Mouse (Mus musculus) intestine, embryonic 16.5 days (tissue): Measurements from ENCODE around the gene Gm8947. TPM values are rescaled to one million over a fixed set of nuclear protein-coding genes. Genes with fewer than 3 reads are reported as not detected.
A peak's percentile ranks its signal among the peaks of the same experiment; 100 is the strongest.
"Not testable (repeated sequence)": the region's sequence is repeated elsewhere in the genome, so short reads cannot be mapped to it uniquely, and the experiment has no call there.

Experiments
- ATAC-seq: fragments of 200-750 bp; cut with Nextera tagmentation; 2 replicates; pipeline ENCODE4 v1.8.0; 2017; ENCODE audit warnings: moderate TSS enrichment, moderate library complexity
- H3K27ac ChIP-seq: fragments of 300-500 bp; sonication (generic); 2 replicates; pipeline ENCODE4 v1.5.1; 2014; ENCODE audit warnings: mild to moderate bottlenecking, low read length
- H3K27me3 ChIP-seq: fragments of 300-500 bp; sonication (generic); replicated peaks from 2 replicates; pipeline ENCODE4 v1.6.1; 2014; ENCODE audit warnings: low read length, control low read depth, mixed read lengths; ENCODE audit not compliant: control insufficient read depth, insufficient read depth
- H3K36me3 ChIP-seq: fragments of 300-500 bp; sonication (generic); 2 replicates; pipeline ENCODE4 v1.6.1; 2014; ENCODE audit warnings: low read length, control low read depth; ENCODE audit not compliant: control insufficient read depth, insufficient read depth
- H3K4me1 ChIP-seq: fragments of 300-500 bp; sonication (generic); 2 replicates; pipeline ENCODE4 v1.6.1; 2014; ENCODE audit warnings: low read length, control low read depth, mixed read lengths; ENCODE audit not compliant: control insufficient read depth, insufficient read depth
- H3K4me2 ChIP-seq: fragments of 300-500 bp; sonication (generic); 2 replicates; pipeline ENCODE4 v1.6.1; 2014; ENCODE audit warnings: low read depth, low read length, control low read depth
- H3K4me3 ChIP-seq: fragments of 300-500 bp; sonication (generic); 2 replicates; pipeline ENCODE4 v1.5.1; 2014; ENCODE audit warnings: mild to moderate bottlenecking, low read length
- H3K9ac ChIP-seq: fragments of 300-500 bp; sonication (generic); 2 replicates; pipeline ENCODE4 v1.6.1; 2014; ENCODE audit warnings: low read depth, low read length
- H3K9me3 ChIP-seq: fragments of 300-500 bp; sonication (generic); 2 replicates; pipeline ENCODE4 v1.6.1; 2016; ENCODE audit warnings: low read length, control low read depth; ENCODE audit not compliant: control insufficient read depth
- WGBS: fragments of 180-500 bp; shearing (Covaris S2); extraction: QIAGEN DNeasy Blood & Tissue Kit; methylation state at CpG from one replicate; pipeline ENCODE4 v1.1.7; 2014; 5-methylcytosine and 5-hydroxymethylcytosine counted together
- polyA plus RNA-seq: library from polyadenylated mRNA; unstranded; fragments of >200 nt; fragmentation: Nextera tagmentation; extraction: Ambion mirVana; gene quantifications from 2 replicates; pipeline ENCODE4 v1.2.1, GENCODE M21; 2015

The Gm8947 gene
- polyA plus RNA-seq, 1 experiment from 2014 or later: not detected

DNA sequence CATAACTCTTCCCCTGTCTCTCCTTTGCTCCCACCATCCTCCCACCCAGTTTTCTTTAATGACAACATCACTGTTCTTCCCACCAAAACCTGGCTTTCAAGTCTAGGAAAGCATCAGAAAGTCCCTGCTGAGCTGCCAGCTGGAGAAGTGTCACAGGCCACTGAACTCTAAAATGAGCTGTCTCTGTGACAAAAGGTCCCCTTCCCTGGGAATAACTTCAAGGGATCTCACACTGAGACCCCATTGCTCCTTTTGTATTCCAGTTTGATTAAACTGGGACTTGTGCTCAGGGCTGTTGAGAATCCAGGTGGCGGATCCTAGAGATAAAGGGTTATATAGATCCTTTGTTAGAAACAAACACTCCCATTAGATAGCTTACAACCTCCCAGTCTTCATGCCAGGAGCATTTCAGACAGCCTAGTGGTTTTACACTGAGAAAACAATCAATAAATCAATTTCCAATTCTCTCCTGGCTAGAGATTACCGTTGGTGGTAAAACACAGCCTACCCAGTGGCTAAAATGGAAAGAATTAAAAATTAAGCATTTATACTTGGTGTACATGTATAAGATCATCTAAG lies 13.6 kb upstream of the Gm8947 start:
- no peak overlapping the region for H3K9ac ChIP-seq
- no peak overlapping the region for H3K4me2 ChIP-seq
- H3K9me3 ChIP-seq: no peaks in the 10 kb centered on the region
- H3K27ac ChIP-seq: peak overlapping the region; percentile 26; the same call in 1 of the 2 replicates
- ATAC-seq: no peak
- H3K4me3 ChIP-seq: no peak overlapping the region
- H3K27me3 ChIP-seq: no peaks in the 10 kb centered on the region
- 53% methylated on average over 2 of the region's 2 CpGs for WGBS
- H3K36me3 ChIP-seq: no peaks in the 10 kb centered on the region
- H3K4me1 ChIP-seq: 0 out of 2 replicates have a peak, but pooled peaks cover 3% of the 10 kb centered on the region

DNA sequence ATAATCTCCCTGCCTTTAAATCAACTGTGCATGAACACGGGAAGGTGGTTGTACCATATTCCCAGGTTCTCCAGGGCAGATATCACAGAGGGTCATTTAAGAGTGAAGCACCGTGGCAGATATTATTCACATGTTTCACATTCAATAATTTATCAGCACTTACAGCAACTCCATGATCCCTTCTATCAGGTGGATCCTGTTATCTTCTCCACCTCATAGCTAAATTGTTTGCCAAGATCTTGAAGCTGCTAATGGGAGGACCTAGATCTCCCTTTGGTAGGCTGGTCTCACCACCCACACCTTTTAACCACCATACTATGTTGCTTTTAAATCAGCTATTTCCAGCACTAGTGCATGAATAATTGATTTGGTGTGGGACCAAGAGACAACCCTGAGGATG lies 12.0 kb upstream of the Gm8947 start:
- ATAC-seq: no peak
- 66% methylated on average over 2 of the region's 2 CpGs for WGBS
- Histone ChIP-seq H3K4me2 (no peak overlapping the region), H3K9me3 (no peaks in the 10 kb centered on the region), H3K27ac (no peak overlapping the region), H3K9ac (no peak overlapping the region), H3K4me1 (0 out of 2 replicates have a peak, but pooled peaks cover 3% of the 10 kb centered on the region), H3K4me3 (no peak overlapping the region), H3K27me3 (no peaks in the 10 kb centered on the region), H3K36me3 (no peaks in the 10 kb centered on the region)

GRCm38 (mm10) chr1:151182266-151182665 lies 9.9 kb upstream of the Gm8947 start, which contains the start of gene Gm47985:
TSS of gene Gm47985 (plus strand) at chr1:151182537.
- H3K27me3 ChIP-seq, H3K4me3 ChIP-seq, H3K9ac ChIP-seq, H3K4me1 ChIP-seq, H3K27ac ChIP-seq, H3K36me3 ChIP-seq, H3K4me2 ChIP-seq, ATAC-seq, H3K9me3 ChIP-seq: not testable (repeated sequence)
- WGBS: no CpG with 5 or more reads among the region's 7 CpGs

GRCm38 (mm10) chr1:151186186-151186585 lies 6.0 kb upstream of the Gm8947 start:
- not testable (repeated sequence) for H3K36me3 ChIP-seq, H3K4me3 ChIP-seq, H3K27me3 ChIP-seq, ATAC-seq, H3K4me1 ChIP-seq, H3K4me2 ChIP-seq, H3K9ac ChIP-seq, H3K27ac ChIP-seq, H3K9me3 ChIP-seq
- WGBS: 81% methylated on average over 3 of the region's 3 CpGs

DNA sequence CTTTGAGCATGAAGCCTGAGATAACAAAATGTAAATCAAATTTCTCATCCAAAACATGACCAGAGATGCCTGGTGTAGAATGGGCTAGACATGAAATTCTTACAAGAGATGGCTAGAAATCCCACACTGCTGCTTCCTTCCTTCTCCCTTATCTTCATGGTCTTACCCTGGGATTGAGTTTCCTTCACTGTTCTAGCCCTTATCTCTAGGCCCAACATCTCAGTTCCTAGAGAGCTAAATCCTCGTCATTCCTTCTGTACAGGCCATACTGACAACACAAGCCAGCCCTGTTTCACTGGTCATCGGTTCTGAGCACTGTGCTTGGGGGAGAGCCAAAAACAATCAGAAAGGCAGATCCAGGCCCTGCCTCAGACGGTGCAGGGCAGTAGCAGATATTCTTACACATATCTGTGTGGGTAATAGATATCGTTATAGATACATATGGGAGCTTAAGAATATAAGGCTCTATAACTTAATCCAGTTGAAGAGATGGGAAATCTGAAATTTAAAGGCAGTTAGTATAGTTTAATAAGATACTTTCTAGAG lies 5.2 kb upstream of the Gm8947 start:
- not testable (repeated sequence) for H3K9ac ChIP-seq, ATAC-seq, H3K27me3 ChIP-seq, H3K4me1 ChIP-seq, H3K9me3 ChIP-seq, H3K4me3 ChIP-seq, H3K27ac ChIP-seq, H3K36me3 ChIP-seq, H3K4me2 ChIP-seq
- 81% methylated on average over 4 of the region's 4 CpGs for WGBS

- no peak for ATAC-seq
- no peaks in the 10 kb centered on the region for H3K36me3 ChIP-seq
- H3K4me3 ChIP-seq: no peak overlapping the region
- no peaks in the 10 kb centered on the region for H3K27me3 ChIP-seq
- H3K27ac ChIP-seq: no peak overlapping the region
- no peaks in the 10 kb centered on the region for H3K9me3 ChIP-seq
- WGBS: 82% methylated on average over 4 of the region's 4 CpGs
- H3K9ac ChIP-seq: no peak overlapping the region
- H3K4me2 ChIP-seq: no peak overlapping the region
- no peaks in the 10 kb centered on the region for H3K4me1 ChIP-seq
Measured at GRCm38 (mm10) chr1:151188469-151188868, 3.7 kb upstream of the Gm8947 start.

GRCm38 (mm10) chr1:151192739-151193138 lies 563 bp downstream of the Gm8947 start:
- H3K4me1 ChIP-seq, ATAC-seq, H3K36me3 ChIP-seq, H3K9ac ChIP-seq, H3K27me3 ChIP-seq, H3K27ac ChIP-seq, H3K9me3 ChIP-seq, H3K4me3 ChIP-seq, H3K4me2 ChIP-seq: not testable (repeated sequence)
- 94% methylated on average over 14 of the region's 15 CpGs for WGBS

GRCm38 (mm10) chr1:151195986-151196385 lies 3.8 kb downstream of the Gm8947 start:
- not testable (repeated sequence) for H3K9ac ChIP-seq, ATAC-seq, H3K9me3 ChIP-seq, H3K4me3 ChIP-seq, H3K27ac ChIP-seq, H3K27me3 ChIP-seq, H3K4me2 ChIP-seq, H3K36me3 ChIP-seq, H3K4me1 ChIP-seq
- WGBS: 67% methylated on average over 4 of the region's 4 CpGs

DNA sequence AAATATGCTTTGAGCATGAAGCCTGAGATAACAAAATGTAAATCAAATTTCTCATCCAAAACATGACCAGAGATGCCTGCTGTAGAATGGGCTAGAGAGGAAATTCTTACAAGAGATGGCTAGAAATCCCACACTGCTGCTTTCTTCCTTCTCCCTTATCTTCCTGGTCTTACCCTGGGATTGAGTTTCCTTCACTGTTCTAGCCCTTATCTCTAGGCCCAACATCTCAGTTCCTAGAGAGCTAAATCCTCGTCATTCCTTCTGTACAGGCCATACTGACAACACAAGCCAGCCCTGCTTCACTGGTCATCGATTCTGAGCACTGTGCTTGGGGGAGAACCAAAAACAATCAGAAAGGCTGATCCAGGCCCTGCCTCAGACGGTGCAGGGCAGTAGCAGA lies 4.5 kb downstream of the Gm8947 start:
- not testable (repeated sequence) for H3K4me1 ChIP-seq, H3K36me3 ChIP-seq, H3K27me3 ChIP-seq, H3K9ac ChIP-seq, H3K4me3 ChIP-seq, H3K4me2 ChIP-seq, ATAC-seq, H3K9me3 ChIP-seq, H3K27ac ChIP-seq
- WGBS: 81% methylated on average over 3 of the region's 3 CpGs

DNA sequence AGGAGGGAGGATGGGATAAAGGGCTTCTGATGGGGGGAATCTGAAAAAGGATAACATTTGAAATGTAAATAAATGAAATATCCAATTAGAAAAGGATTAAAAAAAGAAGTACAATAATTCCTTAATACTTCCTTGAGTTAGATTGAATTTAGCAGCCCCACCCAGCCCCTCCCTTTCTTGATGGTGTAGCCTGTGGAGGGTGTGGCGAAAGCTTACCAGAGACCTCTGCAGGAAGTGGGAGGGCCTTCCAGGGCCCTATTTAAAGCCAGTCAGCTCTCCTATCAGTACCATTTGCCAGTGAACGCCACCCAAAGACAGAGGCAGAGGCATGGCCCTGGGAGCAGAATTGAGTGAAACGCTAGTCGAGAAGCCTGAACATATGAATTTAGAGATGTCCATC lies 5.9 kb downstream of the Gm8947 start, which contains the start of gene Gm47995:
Gene Gm47995 (plus strand): TSS at position 329 of the 400 bp plus-strand sequence.
- WGBS: 67% methylated on average over 1 of the region's 4 CpGs
- not testable (repeated sequence) for ATAC-seq, H3K27me3 ChIP-seq, H3K36me3 ChIP-seq, H3K9me3 ChIP-seq, H3K9ac ChIP-seq, H3K4me2 ChIP-seq, H3K27ac ChIP-seq, H3K4me1 ChIP-seq, H3K4me3 ChIP-seq
